Mouse (Mus musculus) kidney, adult 2 months (tissue): ENCODE data around the gene Olfr625-ps1.

Experiments
- CTCF ChIP-seq: fragments of 200-500 bp; conservative IDR thresholded peaks from 2 replicates; pipeline ENCODE4 v1.5.1; 2011; ENCODE audit warnings: low read depth, mild to moderate bottlenecking, control low read depth, low read length, moderate library complexity, mixed read lengths; ENCODE audit not compliant: insufficient read depth, insufficient read length
- POLR2A ChIP-seq: fragments of 200-500 bp; IDR thresholded peaks from one replicate; pipeline ENCODE4 v1.6.1; 2011; ENCODE audit warnings: low read depth, low read length, control low read depth

DNA sequence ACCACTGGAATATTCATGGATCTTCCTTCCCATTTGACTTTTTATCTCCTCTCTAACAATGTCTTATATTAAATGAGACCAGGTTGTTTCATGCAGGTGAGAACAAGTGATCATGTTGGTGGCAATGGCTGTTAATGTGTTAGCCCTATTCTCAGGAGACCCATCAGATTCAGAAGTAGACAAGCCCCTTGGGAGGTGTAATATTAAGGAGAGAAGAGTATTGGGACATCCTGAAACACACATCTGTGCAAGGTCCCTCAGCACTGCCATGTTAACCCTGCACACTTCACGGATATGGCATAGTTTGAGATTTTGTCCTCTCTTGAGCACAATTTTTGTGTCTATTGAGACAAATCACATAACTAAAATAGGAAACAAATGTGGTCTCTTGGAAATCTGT, 39.9 kb upstream of the Olfr625-ps1 start, which contains the start of gene Olfr622:
- TF ChIP-seq CTCF (no peak), POLR2A (no peak)
